Mouse (Mus musculus) monocyte, adult 5-6 weeks (primary cell): ENCODE measurements around the gene Rims1. TPM values are rescaled to one million over a fixed set of nuclear protein-coding genes. Genes with fewer than 3 reads are reported as not detected.

ENCODE experiments used
- ATAC-seq: fragments of 153-309, 156-312 bp; replicated peaks from 2 replicates; pipeline ENCODE4 v1.8.0; 2017; ENCODE audit warnings: mild to moderate bottlenecking; ENCODE audit not compliant: low TSS enrichment, insufficient number of reproducible peaks, severe bottlenecking, poor library complexity, low FRiP score
- total RNA-seq: library from RNA; stranded (forward); fragments of 200-1000, 200-491, 200-594 nt; gene quantifications from 3 replicates; pipeline ENCODE4 v1.2.3, GENCODE M21; 2017

The Rims1 gene
- total RNA-seq, 1 experiment from 2014 or later = not detected

DNA sequence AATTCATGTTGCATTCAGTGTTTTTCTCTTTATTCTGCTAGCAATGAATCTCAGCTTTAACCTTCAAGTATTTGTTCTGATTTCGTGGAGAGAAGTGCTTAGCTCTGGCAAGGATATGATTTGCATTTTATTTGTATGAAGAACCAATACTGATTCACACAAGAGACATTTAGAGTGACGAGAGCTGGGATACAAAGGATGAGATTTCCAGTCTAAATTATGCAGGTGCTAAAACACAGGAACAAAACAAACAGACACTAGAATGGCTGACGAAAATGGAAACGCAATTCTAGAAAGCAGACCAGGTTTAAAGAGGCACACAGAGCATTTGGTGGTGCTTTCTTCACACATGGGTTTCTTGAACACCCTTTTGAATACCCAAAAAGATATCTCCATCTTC, 190.2 kb downstream of the Rims1 start:
- no peak for ATAC-seq

DNA sequence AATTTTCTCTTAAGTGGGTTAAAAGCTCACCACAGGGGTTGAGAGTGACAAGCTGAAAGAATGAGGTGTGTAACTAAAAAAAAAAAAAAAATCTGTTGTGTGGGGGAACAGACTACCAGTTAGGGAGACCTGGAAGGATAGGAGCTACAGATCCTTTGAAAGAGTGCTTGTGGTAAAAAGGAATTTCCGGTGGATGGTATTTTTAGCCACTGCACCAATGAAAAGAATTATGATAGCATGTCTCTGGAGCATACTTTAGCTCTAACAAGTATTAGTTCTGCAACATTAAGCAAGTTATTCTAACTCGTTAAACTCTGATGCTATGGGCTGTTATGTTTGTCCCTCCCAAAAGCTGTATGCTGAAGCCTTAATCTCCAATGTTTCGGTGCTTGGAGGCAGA, 192.2 kb downstream of the Rims1 start:
- ATAC-seq = no peak

DNA sequence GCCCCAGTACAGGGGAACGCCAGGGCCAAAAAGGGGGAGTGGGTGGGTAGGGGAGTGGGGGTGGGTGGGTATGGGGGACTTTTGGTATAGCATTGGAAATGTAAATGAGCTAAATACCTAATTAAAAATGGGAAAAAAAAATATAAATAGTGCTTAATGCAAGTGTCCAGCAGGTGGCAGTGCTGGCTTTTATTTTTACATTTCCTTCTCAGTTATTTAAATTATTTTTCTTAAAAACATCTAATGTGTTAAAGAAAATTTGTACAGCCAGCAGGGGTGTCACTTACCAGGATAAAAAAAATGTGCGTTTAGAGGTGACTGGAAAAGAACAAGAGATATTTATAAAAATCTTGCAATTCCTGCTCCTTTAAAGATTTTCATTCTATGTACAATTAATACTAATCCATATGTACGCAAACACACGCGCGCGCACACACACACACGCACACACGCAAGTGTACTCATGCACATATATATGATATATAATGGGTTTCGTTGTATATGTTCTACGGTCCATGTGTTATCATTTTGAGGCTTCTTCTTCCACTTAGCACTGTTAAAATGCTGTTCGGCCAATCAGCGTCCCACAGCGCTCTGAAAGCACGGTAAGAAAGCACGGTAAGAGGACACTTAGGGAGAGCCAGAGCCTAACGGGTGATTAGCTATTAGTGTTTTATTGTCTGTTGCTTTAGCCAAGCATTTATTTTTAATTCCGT, 201.3 kb downstream of the Rims1 start:
- ATAC-seq = no peak

DNA sequence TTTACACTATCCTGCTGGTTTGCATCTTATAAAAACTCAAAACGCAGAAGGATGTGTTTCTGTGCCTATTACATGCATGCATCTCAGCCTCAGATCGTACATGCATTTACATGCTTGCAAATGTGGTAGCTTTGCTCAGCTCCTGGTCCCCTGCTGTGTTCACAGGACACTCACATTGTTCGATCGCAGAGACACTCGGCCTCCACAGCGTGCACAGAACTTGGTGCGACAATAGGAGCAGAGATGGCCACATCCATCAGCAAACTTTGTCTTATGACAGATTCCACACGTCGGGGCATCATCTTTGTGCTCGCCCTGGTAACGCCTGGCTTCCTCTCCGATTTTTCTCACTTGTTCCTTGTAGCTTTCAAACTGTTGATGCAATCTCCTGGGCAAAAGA, 209.6 kb downstream of the Rims1 start:
- ATAC-seq = no peak

DNA sequence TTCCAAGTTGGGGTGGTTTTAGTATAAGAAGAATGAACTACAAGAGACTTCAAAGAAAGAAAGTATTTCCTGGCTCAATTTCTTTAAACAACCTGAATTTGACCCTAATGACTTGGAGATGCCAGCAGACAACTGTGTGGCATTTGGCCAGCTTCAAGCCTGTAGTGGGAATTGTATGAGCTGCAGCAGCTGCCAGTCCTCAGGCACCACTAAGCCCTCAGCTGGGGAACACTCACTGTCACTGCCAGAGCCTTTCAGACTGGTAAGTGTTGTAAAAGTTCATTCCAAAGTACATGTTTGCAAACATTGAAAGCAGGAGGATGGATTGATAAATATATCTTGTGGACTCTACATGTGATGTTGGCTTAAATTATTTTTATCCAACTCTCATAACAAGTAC, 211.0 kb downstream of the Rims1 start:
- no peak for ATAC-seq

DNA sequence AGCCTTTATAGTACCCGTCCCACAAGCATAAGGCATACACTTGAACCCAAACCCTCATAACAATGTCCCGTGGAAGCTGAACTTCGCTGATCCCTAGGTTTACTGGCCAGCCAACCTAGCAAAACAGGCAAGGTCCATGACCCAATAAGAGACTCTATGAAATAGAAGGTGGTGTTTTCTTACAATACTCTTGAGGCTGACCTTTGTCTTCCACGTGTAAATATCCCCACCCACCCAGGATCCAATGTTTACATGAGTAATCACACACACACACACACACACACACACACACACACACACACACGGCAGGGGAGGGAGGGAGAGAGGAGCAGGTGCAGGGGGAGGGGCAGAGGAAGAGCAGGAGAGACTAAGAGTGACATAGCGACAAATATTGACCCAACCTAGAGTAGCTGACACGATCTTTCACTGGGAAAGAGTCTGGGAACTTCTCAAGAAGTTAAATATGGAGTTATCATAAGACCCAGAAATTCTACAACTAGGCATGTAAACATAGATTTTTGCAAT, 217.9 kb downstream of the Rims1 start:
- no peak for ATAC-seq

DNA sequence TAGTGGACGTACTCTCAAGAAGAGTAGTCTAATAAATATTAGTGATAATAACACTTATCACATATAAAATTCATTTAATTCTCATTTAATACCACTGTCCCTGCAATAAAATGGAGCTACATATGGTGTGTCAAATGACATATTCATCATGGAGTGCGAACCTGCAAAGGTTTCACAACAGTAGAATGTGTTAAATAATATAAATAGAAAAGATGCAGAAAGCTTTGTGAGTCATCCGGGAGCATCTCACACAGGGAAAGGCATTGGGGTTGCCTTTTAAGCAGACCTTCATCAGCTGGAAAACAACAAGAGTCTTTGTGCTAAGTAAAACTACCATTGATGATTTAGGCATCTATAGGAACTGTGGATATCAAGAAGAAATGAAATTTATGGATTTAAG, 220.2 kb downstream of the Rims1 start:
- ATAC-seq = no peak

DNA sequence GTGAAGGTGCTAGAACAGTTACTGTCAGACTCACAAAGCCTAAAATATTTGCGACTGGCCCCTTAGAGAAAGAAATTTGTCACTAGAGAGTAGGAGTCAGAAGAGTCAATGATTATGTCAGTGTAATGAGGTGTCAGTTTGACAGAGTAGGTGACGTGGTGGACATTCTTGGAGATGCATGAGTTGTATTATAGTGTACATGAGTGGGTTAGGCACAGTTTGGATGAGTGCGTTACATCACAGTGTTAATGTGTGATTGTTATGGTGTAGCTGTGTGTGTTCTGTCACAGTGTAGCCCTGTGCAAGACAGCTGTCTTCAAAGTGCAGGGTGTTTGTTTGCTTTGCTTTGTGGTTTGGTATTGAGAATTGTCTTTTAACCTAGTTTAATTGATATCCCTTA, 226.3 kb downstream of the Rims1 start:
- ATAC-seq = no peak

DNA sequence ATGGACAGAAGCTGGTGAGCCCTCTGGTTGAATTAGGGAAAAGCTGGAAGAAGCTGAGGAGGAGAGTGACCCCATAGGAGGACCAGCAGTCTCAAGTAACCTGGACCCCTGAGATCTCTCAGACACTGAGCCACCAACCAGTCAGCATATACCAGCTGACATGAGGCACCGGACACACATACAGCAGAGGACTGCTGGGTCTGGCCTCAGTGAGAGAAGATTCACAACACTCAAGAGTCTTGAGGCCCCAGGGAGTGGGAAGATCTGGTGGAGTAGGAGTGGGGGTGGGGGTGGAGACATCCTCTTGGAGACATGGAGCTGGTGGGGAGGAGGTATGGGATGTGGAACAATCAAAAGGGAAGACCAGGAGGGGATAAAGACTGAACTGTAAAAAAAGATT, 233.1 kb downstream of the Rims1 start:
- no peak for ATAC-seq

DNA sequence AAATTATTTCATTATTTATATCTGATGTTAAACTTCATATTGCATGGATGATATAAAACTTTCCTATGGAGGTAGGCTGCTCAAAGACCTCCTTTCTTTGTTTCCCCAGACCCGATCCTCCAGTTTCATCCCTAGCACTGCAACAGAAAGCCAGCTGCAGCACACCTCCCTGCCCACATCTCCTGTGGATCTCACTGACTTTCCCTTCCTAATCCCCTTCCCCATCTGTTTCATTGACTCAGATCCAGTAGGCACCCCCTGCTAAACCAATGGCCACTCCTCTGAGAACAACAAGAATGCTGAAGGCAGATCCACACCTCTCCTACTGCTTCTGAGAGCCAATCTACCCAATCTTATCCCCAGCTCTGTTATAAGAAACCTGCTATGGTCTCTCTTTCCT, 259.5 kb downstream of the Rims1 start:
- no peak for ATAC-seq

DNA sequence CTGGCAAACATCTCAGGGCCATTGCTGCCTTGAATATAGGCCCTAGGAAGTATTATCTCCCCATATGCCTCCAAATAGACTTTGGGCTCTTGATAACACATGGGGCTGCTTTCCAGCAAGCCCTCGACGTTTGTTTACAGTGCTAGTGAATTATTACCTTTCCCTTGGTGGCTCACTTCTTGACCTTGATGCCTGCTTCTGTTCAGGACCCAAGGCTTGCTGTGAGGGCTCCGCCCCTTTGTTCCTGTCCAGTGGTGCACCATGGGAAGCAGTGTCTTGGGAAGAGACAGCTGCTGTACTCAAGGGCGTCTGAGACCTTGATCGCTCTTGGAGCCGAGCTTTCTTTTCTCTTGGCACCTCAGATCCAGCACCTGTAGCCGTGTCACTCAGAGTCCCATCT, 267.7 kb downstream of the Rims1 start:
- no peak for ATAC-seq

DNA sequence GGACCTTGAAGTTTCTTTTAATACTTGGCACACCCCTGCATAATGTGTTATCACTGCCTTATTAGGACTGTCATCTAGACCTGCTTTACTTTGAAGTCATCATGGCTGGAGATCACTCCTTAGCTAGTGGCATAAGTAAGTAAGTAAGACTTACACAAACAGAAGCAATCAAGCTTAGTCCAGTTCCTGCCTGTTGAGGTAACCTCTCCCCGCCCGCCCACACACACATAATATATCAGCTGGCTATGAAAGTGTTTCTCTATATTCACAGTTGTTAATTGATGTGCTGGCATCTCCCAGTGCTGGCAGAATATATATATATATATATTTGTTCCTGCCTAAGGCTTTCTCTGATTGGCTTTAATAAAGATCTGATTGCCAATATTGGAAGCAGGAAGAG, 269.0 kb downstream of the Rims1 start:
- ATAC-seq = no peak

DNA sequence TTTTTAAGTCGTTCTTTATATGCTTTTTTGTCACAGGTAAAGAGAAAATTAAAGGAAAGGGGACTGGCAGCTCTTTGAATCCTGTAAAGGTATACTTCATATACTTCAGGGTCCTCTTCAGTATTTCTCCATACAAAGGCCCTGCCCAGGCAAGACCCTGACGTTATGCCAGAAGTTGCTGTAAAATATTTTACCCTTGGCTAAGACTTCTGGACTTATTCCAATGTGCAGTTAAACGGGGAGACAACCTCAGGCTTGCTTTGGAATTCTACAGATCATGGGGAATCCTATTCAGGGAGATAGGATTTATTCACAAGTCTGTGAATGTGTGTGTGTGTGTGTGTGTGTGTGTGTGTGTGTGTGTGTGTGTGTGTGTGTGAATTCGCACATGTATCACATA, 270.7 kb downstream of the Rims1 start:
- ATAC-seq = no peak

DNA sequence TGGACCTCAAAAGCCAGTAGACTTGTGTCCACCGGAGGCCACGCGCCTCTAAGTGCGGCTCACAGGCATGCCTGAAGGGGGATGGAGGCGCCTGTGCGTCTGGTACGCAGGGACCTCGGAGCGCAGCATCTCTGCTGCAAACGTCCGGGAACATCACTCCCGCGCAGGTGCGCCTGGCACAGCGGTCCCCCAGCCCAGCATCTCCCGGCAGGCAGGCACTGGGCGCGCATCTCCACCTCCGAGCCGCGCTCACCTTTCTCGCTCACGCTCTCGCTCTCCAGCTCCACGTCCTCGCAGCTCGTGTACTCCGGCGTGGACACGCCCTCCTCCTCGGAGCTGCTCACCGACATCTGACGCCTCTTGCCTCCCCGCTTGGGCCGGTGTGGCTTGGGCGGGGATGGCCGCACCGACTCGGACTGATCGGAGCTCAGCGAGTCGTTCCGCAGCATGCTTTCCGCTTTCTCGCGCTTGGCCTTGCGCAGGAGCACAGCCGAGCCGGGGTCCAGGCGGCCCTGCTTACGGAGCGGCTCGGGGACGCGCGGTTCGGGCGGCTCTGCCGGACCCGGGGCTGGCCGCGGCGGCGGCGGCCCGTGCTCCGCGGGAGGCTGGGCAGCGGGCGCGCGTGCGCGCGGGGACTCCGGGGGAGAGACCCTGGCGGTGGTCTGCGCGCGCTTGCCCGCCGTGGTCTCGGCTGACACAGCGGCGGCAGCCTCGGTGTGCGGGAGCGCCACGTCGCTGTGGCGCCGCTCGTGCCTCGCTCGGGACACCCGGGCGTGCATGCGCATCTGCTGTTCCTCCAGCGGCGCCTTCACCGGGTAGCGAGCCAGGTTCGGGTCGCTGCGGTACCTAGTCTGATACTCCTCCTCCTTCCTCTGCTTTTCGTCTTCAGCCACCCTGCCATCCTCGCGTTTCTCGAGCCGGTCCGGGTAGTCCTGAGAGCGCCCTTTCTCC, 272.4 kb downstream of the Rims1 start:
- no peak for ATAC-seq

DNA sequence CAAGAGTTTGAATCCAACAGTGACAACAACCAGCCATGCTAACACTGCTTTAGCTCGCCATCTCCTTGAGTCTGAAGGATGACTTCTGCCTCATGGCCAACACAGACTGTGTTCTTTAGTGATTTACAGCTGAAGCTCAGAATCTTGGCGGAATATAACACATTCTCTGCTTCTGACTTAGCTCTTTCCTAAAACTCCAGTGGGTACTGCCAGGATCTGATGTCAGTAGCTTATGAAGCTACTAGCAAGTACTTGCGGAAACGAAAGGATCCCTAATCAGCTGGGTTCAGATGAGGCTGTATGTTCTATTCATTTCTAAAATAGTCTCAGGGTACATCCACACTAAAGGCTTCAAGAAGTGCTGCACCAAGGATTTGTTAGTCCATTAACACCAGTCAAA, 290.7 kb downstream of the Rims1 start:
- ATAC-seq = no peak

DNA sequence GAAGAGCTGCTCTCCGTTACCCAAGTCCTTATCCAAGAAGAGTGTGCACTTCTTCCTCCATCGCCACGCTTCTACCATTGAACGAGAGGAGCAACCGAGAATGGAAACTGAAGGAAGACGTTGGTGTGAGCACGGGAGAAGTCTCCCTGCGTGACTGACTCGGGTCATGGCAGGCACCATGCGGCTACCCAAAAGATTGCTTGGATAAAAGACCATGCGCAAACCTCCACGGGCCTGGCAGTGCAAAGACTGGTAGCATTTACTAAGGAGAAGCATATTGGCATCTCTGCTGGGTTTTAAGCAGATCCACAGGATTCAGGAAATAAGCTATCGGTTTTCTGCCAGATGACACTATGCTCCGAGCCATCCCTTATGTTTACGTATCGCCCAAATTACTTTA, 293.4 kb downstream of the Rims1 start:
- no peak for ATAC-seq

DNA sequence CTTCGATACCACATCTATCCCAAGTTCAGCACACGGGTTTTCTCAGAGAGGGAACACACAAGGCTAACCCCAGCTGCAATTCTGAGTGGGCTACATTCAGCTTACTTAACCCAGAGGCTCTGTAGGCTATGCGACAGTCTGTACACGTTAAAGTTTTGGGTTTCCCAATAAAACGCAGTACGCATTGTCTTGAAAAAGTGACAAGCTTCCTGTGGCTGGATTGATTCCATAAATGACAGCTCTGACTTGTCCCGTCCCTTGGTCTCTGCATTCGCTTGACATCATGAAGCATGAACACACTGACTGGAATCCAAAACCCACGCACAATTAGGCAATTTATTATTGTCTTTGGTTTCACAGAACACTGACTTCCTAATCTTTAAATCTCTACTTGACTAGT, 294.2 kb downstream of the Rims1 start:
- no peak for ATAC-seq

DNA sequence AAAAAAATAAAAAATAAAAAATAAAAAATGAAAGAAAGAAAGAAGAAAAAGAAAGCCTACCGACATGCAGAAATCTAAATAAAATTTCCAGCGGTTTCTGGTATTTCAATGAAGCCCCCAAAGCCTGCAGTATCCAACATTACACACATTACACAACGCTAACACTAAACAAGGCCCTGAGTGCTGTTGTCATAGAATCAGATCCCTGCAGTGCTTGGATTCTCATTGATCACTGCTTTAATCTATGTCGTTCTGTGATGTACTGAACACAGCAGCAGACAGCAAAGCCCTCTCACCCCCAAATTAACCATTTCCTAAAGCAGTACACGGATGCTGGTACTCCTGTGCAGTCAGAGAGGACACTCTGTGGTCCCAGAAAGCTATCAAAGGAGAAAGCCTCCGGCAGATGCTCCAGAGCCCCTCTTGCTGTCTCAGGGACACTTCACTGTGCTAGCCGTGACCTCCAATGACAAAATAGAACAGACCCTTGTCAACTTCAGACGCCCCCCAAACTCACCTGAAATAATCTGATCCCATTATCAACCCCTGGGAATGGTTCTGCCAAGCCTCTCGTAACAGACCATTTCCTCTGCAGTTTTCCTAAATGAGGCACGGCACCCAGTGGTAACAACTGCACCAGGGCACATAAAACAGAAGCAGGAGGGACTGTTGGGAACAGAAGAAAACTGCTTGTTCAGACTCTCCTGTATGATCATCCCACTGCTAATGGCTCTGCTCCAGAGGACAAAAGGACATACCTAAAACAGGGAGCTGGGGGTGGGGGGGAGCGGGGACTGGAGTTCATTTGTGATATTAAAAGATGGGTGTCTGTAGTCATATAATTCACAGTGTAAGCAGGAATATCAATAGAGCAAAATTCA, 296.8 kb downstream of the Rims1 start:
- no peak for ATAC-seq

DNA sequence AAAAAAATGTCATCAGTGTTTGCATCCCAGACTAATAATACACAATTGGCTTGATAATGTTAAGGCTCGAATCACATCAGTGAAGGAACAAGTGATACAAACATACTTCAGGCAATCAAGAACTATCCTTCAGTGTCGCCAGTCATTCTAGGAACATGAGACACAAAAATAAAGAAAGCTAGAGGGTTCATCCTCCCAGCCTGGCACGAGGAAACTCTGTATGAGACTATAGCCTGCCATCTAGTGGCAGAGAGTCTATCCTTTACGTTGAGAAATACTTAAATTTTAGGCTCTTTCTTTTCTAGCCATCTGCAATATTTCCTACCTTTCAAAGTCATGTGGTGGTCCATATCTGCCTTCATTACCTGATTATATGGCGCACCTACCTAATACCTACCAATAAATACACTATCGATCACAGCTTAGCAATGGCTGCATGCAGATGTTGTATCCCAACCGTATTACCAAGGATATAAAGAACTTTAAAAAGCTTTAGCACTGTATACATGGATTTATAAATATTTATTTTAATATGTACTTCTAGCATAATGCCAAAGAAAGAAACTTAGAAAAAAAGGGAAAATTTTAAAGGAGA, 318.4 kb downstream of the Rims1 start:
- no peak for ATAC-seq
